Mouse (Mus musculus) forebrain, embryonic 16.5 days (tissue): ENCODE measurements around the gene Serpinb9. TPM values are rescaled to one million over a fixed set of nuclear protein-coding genes. Genes with fewer than 3 reads are reported as not detected.

ENCODE experiments used
- ATAC-seq: fragments of 200-750 bp; cut with Nextera tagmentation; 2 replicates; pipeline ENCODE4 v1.8.0; 2017; ENCODE audit warnings: mild to moderate bottlenecking, moderate library complexity
- H3K27ac ChIP-seq: fragments of 300-500 bp; sonication (generic); 2 replicates; pipeline ENCODE4 v1.5.1; 2014; ENCODE audit warnings: low read length, control low read depth
- H3K27me3 ChIP-seq: fragments of 300-500 bp; sonication (generic); replicated peaks from 2 replicates; pipeline ENCODE4 v1.6.1; 2014; ENCODE audit warnings: low read length; ENCODE audit not compliant: control insufficient read depth, insufficient read depth
- H3K36me3 ChIP-seq: fragments of 300-500 bp; sonication (generic); 2 replicates; pipeline ENCODE4 v1.6.1; 2014; ENCODE audit not compliant: control insufficient read depth, insufficient read depth
- H3K4me1 ChIP-seq: fragments of 300-500 bp; sonication (generic); replicated peaks from 2 replicates; pipeline ENCODE4 v1.6.1; 2014; ENCODE audit warnings: low read length; ENCODE audit not compliant: control insufficient read depth, insufficient read depth
- H3K4me2 ChIP-seq: fragments of 300-500 bp; sonication (generic); 2 replicates; pipeline ENCODE4 v1.6.1; 2014; ENCODE audit warnings: mild to moderate bottlenecking, low read length, control low read depth
- H3K4me3 ChIP-seq: fragments of 300-500 bp; sonication (generic); replicated peaks from 2 replicates; pipeline ENCODE4 v1.5.1; 2014; ENCODE audit warnings: mild to moderate bottlenecking, low read length, control low read depth
- H3K9ac ChIP-seq: fragments of 300-500 bp; sonication (generic); replicated peaks from 2 replicates; pipeline ENCODE4 v1.6.1; 2014; ENCODE audit warnings: low read depth, low read length, control low read depth
- H3K9me3 ChIP-seq: fragments of 300-500 bp; sonication (generic); 2 replicates; pipeline ENCODE4 v1.6.1; 2016; ENCODE audit warnings: low read length; ENCODE audit not compliant: control insufficient read depth
- WGBS: fragments of 180-500 bp; shearing (Covaris S2); extraction: QIAGEN DNeasy Blood & Tissue Kit; methylation state at CpG from one replicate; pipeline ENCODE4 v1.1.7; 2014; 5-methylcytosine and 5-hydroxymethylcytosine counted together
- polyA plus RNA-seq: library from polyadenylated mRNA; unstranded; fragments of >200 nt; fragmentation: Nextera tagmentation; extraction: Ambion mirVana; gene quantifications from 2 replicates; pipeline ENCODE4 v1.2.1, GENCODE M21; 2015

The Serpinb9 gene
- polyA plus RNA-seq, 1 experiment from 2014 or later, result 1.3 TPM

DNA sequence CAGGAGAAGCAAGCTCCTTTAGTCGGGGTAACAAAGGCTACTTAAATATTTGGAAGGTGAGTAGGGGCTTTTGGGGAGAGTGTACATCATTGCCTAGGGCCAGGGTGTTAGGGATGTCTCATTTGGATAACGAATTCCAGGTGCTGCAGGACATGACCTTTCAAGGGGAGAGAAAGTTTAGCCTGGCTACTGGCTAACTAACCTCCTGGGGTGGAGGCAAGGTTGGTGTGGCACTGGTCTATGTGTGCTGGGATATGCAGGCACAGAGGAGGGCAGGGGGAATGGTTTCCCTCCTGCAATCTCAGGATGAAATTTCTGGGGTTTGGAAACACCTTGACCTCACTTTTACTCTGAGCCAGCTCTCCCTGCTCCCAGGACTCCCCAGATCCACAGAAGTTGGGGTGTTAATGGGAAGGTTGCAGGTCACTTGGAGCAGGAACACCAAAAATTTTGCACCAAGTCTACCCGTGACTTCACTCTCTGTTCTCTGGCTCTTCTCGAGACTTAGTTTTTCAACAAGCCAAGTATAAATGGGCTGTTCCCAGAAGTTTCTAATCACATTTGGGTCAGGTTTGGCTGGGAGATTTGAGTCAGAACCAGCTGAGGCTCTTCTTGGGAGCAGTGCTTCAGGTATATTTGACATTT is 33.9 kb upstream of the Serpinb9 start:
- no peaks in the 10 kb centered on the region for H3K4me1 ChIP-seq
- H3K9ac ChIP-seq, result no peak overlapping the region
- WGBS, result 80% methylated on average over 4 of the region's 4 CpGs
- H3K27ac ChIP-seq, result no peak overlapping the region
- no peaks in the 10 kb centered on the region for H3K9me3 ChIP-seq
- H3K36me3 ChIP-seq, result no peaks in the 10 kb centered on the region
- no peak for ATAC-seq
- no peaks in the 10 kb centered on the region for H3K27me3 ChIP-seq
- no peak overlapping the region for H3K4me3 ChIP-seq
- H3K4me2 ChIP-seq, result no peak overlapping the region

DNA sequence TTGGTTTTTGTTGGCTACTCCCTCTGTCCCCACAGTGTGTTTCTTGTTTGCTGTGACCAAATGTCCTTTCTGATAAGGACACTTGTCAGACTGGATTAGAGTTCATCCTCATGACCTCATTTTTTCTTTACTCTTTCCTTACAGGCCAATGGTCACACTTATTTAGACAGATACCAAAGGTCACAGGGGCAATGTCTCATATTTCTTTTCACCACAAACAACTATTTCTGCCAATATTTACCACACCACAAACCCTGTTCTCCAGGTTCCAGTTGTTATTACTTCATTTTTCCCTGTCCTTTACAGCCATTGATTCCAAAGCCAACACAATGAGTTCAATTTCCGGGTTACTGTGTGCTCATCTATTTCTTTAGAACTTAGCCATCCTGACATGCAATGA is 33.4 kb upstream of the Serpinb9 start:
- Histone ChIP-seq H3K27ac (no peak overlapping the region), H3K4me2 (no peak overlapping the region), H3K27me3 (no peaks in the 10 kb centered on the region), H3K4me1 (no peaks in the 10 kb centered on the region), H3K9me3 (no peaks in the 10 kb centered on the region), H3K4me3 (no peak overlapping the region), H3K36me3 (no peaks in the 10 kb centered on the region), H3K9ac (no peak overlapping the region)
- ATAC-seq, result no peak
- 85% methylated on average over 1 of the region's 1 CpGs for WGBS

DNA sequence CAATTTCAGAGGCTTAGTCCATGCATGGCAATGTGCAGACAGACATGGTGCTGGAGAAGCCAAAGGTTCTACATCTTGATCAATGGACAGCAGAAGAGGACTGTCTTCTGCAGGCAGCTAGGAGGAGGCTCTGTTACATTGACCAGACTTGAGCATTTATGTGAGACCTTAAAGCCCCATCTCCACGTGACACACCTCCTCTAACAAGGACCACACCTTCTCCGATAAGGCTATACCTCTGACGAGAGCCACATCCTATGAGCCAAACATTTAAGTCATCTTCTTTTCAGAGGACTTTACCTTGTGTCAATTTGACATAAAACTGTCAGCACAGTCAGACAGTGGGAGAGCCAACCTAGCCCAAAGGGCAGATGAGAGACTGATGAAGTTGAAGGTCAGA is 32.3 kb upstream of the Serpinb9 start:
- H3K9ac ChIP-seq, result no peak overlapping the region
- no peaks in the 10 kb centered on the region for H3K27me3 ChIP-seq
- no peaks in the 10 kb centered on the region for H3K4me1 ChIP-seq
- H3K27ac ChIP-seq, result no peak overlapping the region
- no peak for ATAC-seq
- no peak overlapping the region for H3K4me3 ChIP-seq
- no peaks in the 10 kb centered on the region for H3K9me3 ChIP-seq
- WGBS, result 87% methylated on average over 3 of the region's 3 CpGs
- no peaks in the 10 kb centered on the region for H3K36me3 ChIP-seq
- H3K4me2 ChIP-seq, result no peak overlapping the region

GRCm38 (mm10) chr13:32974268-32974667 is 28.8 kb upstream of the Serpinb9 start:
- Histone ChIP-seq H3K9ac (no peak overlapping the region), H3K4me3 (no peak overlapping the region), H3K27ac (no peak overlapping the region), H3K4me1 (no peaks in the 10 kb centered on the region), H3K36me3 (no peaks in the 10 kb centered on the region), H3K4me2 (no peak overlapping the region), H3K9me3 (no peaks in the 10 kb centered on the region), H3K27me3 (no peaks in the 10 kb centered on the region)
- 85% methylated on average over 2 of the region's 2 CpGs for WGBS
- ATAC-seq, result no peak

- Histone ChIP-seq H3K27me3 (no peaks in the 10 kb centered on the region), H3K27ac (no peak overlapping the region), H3K36me3 (no peaks in the 10 kb centered on the region), H3K9me3 (no peaks in the 10 kb centered on the region), H3K4me2 (no peak overlapping the region), H3K4me1 (no peaks in the 10 kb centered on the region), H3K4me3 (no peak overlapping the region), H3K9ac (no peak overlapping the region)
- WGBS, result 64% methylated on average over 3 of the region's 3 CpGs
- no peak for ATAC-seq
These were observed 28.1 kb upstream of the Serpinb9 start for GRCm38 (mm10) chr13:32974889-32975460.

GRCm38 (mm10) chr13:32975710-32976109 is 27.3 kb upstream of the Serpinb9 start:
- Histone ChIP-seq H3K27ac (no peak overlapping the region), H3K4me3 (no peak overlapping the region), H3K4me1 (no peaks in the 10 kb centered on the region), H3K36me3 (no peaks in the 10 kb centered on the region), H3K9me3 (no peaks in the 10 kb centered on the region), H3K27me3 (no peaks in the 10 kb centered on the region), H3K4me2 (no peak overlapping the region), H3K9ac (no peak overlapping the region)
- ATAC-seq, result no peak
- 84% methylated on average over 2 of the region's 2 CpGs for WGBS

DNA sequence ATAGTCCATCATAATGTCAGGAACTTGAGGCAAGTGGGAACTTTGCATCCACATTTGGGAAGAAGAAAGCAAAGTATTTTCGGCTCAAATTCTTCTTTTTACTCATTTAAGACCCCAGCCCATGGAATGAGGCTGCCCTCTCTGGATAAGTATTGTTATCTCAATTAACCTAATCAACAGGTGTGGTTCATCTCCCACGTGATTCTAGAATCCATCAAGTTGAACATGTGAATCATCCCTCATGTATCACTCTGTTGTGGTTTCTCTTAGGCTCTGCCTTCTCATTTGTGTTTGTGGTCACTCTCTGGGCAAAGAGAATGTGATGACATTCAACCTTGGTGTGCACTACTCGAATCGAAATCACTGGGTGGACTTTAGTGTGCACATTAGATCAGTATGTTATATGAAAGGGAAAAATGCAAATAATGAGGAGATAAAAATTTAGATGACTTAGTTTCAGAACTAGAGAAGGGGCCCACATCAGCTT is 20.5 kb upstream of the Serpinb9 start:
- Histone ChIP-seq H3K27me3 (no peaks in the 10 kb centered on the region), H3K27ac (no peak overlapping the region), H3K9ac (no peak overlapping the region), H3K4me2 (no peak overlapping the region), H3K4me3 (no peak overlapping the region), H3K4me1 (no peaks in the 10 kb centered on the region), H3K36me3 (no peaks in the 10 kb centered on the region), H3K9me3 (no peaks in the 10 kb centered on the region)
- WGBS, result 75% methylated on average over 4 of the region's 4 CpGs
- no peak for ATAC-seq

- Histone ChIP-seq H3K9me3 (no peaks in the 10 kb centered on the region), H3K27me3 (no peaks in the 10 kb centered on the region), H3K4me2 (no peak overlapping the region), H3K36me3 (no peaks in the 10 kb centered on the region), H3K4me3 (no peak overlapping the region), H3K9ac (no peak overlapping the region), H3K27ac (no peak overlapping the region), H3K4me1 (no peaks in the 10 kb centered on the region)
- no peak for ATAC-seq
These were observed 16.8 kb upstream of the Serpinb9 start for GRCm38 (mm10) chr13:32986256-32986655.

GRCm38 (mm10) chr13:32993152-32993893 is 9.7 kb upstream of the Serpinb9 start:
- WGBS, result 88% methylated on average over 10 of the region's 10 CpGs
- no peaks in the 10 kb centered on the region for H3K9me3 ChIP-seq
- no peaks in the 10 kb centered on the region for H3K4me1 ChIP-seq
- no peak overlapping the region for H3K9ac ChIP-seq
- no peak overlapping the region for H3K4me3 ChIP-seq
- no peak overlapping the region for H3K27ac ChIP-seq
- ATAC-seq, result no peak
- no peaks in the 10 kb centered on the region for H3K36me3 ChIP-seq
- H3K4me2 ChIP-seq, result no peak overlapping the region
- no peaks in the 10 kb centered on the region for H3K27me3 ChIP-seq
